ENCODE assay signal across 20 mouse cellular contexts in the genomic region with DNA sequence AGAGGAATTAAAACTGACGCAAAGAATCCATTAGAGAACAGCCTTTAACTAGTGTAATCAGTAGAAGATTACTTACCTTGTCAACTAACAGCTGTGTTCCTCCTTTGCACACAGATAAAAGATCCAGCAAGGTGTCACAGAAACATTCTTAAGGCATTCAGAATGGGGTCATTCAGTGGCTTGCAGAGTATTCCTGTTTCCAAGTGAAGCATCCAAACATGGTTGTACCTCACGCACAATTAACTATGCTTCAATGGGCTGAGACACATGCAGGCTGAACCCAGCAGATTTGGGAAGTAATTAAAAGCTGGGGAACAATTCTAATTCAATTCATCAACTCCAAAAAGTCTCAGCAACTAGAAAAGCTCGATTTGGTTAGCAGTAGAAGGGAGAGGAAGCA.
DNase-seq lines count a peak whose midpoint lies in the region; ATAC-seq lines count a peak whose summit lies in the region.
"Had no signal": no experiment of that assay in that cellular context is flagged by ENCODE, and none has a peak within 500 bp of the region (broad histone marks: within the 10 kb centered on the region; RNA-seq: fewer than 3 reads in every experiment).

No protein-coding gene starts in this region.

- H3K4me2 ChIP-seq in hindbrain, embryonic 15.5 days: no peak overlapping the region
- no peak overlapping the region for H3K4me2 ChIP-seq in hindbrain, embryonic 13.5 days
- H3K4me2 ChIP-seq in midbrain, embryonic 14.5 days (ENCODE audit: low read length): no peak overlapping the region
- no peak overlapping the region for H3K4me2 ChIP-seq in midbrain, embryonic 13.5 days (replicated peaks)
- H3K4me2 ChIP-seq: embryonic facial prominence, embryonic 12.5 days; forebrain, embryonic 15.5 days had no signal

- peak; percentile 0 for DNase-seq in midbrain, embryonic 14.5 days
- DNase-seq in brain, adult 2 months (ENCODE audit: low read depth, low spot score): peak; percentile 2
- peak; percentile 37 for DNase-seq in retina, embryonic 14.5 days (ENCODE audit: low spot score)
- DNase-seq: adrenal gland, adult 2 months; adrenal gland, postnatal 25 days; cerebellum, adult 11 months; cerebellum, adult 8-10 months; cerebellum, postnatal 14 days; gastrocnemius, postnatal 36 days; heart, adult 18-20 months; heart, postnatal 10 days had no signal

- no peak overlapping the region for H3K9ac ChIP-seq in hindbrain, embryonic 15.5 days
- no peak overlapping the region for H3K9ac ChIP-seq in hindbrain, embryonic 13.5 days
- no peak overlapping the region for H3K9ac ChIP-seq in midbrain, embryonic 14.5 days (replicated peaks; ENCODE audit: low read length)
- no peak overlapping the region for H3K9ac ChIP-seq in midbrain, embryonic 13.5 days (replicated peaks)
- H3K9ac ChIP-seq: embryonic facial prominence, embryonic 12.5 days; forebrain, embryonic 15.5 days had no signal

- H3K9me3 ChIP-seq in hindbrain, embryonic 15.5 days: no peaks in the 10 kb centered on the region
- H3K9me3 ChIP-seq in hindbrain, embryonic 13.5 days: no peaks in the 10 kb centered on the region
- no peaks in the 10 kb centered on the region for H3K9me3 ChIP-seq in midbrain, embryonic 14.5 days (ENCODE audit: control insufficient read depth, low read length)
- H3K9me3 ChIP-seq in midbrain, embryonic 13.5 days: no peaks in the 10 kb centered on the region
- H3K9me3 ChIP-seq: embryonic facial prominence, embryonic 12.5 days; forebrain, embryonic 15.5 days; heart, embryonic 10.5 days had no signal

- H3K27me3 ChIP-seq in hindbrain, embryonic 15.5 days: no peaks in the 10 kb centered on the region
- H3K27me3 ChIP-seq in hindbrain, embryonic 13.5 days: no peaks in the 10 kb centered on the region
- no peaks in the 10 kb centered on the region for H3K27me3 ChIP-seq in midbrain, embryonic 14.5 days (ENCODE audit: control insufficient read depth, insufficient read depth, low read length)
- no peaks in the 10 kb centered on the region for H3K27me3 ChIP-seq in midbrain, embryonic 13.5 days
- H3K27me3 ChIP-seq: CH12.LX; embryonic facial prominence, embryonic 12.5 days; forebrain, embryonic 15.5 days had no signal

- no peaks in the 10 kb centered on the region for H3K4me1 ChIP-seq in hindbrain, embryonic 15.5 days (replicated peaks)
- no peaks in the 10 kb centered on the region for H3K4me1 ChIP-seq in hindbrain, embryonic 13.5 days (replicated peaks)
- H3K4me1 ChIP-seq in midbrain, embryonic 14.5 days (ENCODE audit: control insufficient read depth, insufficient read depth, low read length): no peaks in the 10 kb centered on the region
- no peaks in the 10 kb centered on the region for H3K4me1 ChIP-seq in midbrain, embryonic 13.5 days (replicated peaks)
- H3K4me1 ChIP-seq: embryonic facial prominence, embryonic 12.5 days; forebrain, embryonic 15.5 days; heart, embryonic 10.5 days had no signal

- peak; percentile 42 for ATAC-seq in hindbrain, embryonic 15.5 days (ENCODE audit: low FRiP score, low read depth)
- no peak for ATAC-seq in hindbrain, embryonic 13.5 days (ENCODE audit: low FRiP score)
- no peak for ATAC-seq in midbrain, embryonic 14.5 days (ENCODE audit: low FRiP score, low TSS enrichment)
- ATAC-seq in midbrain, embryonic 13.5 days: no peak
- no peak for ATAC-seq in megakaryocyte, adult 5-6 weeks (ENCODE audit: poor library complexity, severe bottlenecking)
- ATAC-seq: forebrain, embryonic 15.5 days; intestine, embryonic 16.5 days had no signal

- no peaks in the 10 kb centered on the region for H3K36me3 ChIP-seq in hindbrain, embryonic 15.5 days
- H3K36me3 ChIP-seq in hindbrain, embryonic 13.5 days: no peaks in the 10 kb centered on the region
- H3K36me3 ChIP-seq in midbrain, embryonic 14.5 days (ENCODE audit: control insufficient read depth, insufficient read depth, low read length): no peaks in the 10 kb centered on the region
- no peaks in the 10 kb centered on the region for H3K36me3 ChIP-seq in midbrain, embryonic 13.5 days
- H3K36me3 ChIP-seq: embryonic facial prominence, embryonic 12.5 days; forebrain, embryonic 15.5 days; heart, embryonic 10.5 days had no signal

- H3K4me3 ChIP-seq in hindbrain, embryonic 15.5 days: no peak overlapping the region
- no peak overlapping the region for H3K4me3 ChIP-seq in hindbrain, embryonic 13.5 days
- H3K4me3 ChIP-seq in midbrain, embryonic 14.5 days (replicated peaks; ENCODE audit: low read depth, low read length): no peak overlapping the region
- H3K4me3 ChIP-seq in midbrain, embryonic 13.5 days (replicated peaks): no peak overlapping the region
- H3K4me3 ChIP-seq: embryonic facial prominence, embryonic 12.5 days; forebrain, embryonic 15.5 days; heart, embryonic 10.5 days had no signal

- H3K27ac ChIP-seq in hindbrain, embryonic 15.5 days (replicated peaks): no peak overlapping the region
- H3K27ac ChIP-seq in hindbrain, embryonic 13.5 days: no peak overlapping the region
- no peak overlapping the region for H3K27ac ChIP-seq in midbrain, embryonic 14.5 days (replicated peaks; ENCODE audit: low read depth, low read length)
- H3K27ac ChIP-seq in midbrain, embryonic 13.5 days: no peak overlapping the region
- H3K27ac ChIP-seq: embryonic facial prominence, embryonic 12.5 days; forebrain, embryonic 15.5 days; heart, embryonic 10.5 days had no signal

- 34% methylated on average over 3 of the region's 3 CpGs for WGBS in hindbrain, embryonic 15.5 days
- 44% methylated on average over 3 of the region's 3 CpGs for WGBS in hindbrain, embryonic 13.5 days
- WGBS in midbrain, embryonic 14.5 days: 21% methylated on average over 3 of the region's 3 CpGs
- 22% methylated on average over 3 of the region's 3 CpGs for WGBS in midbrain, embryonic 13.5 days
